Mouse (Mus musculus) forebrain, embryonic 16.5 days (tissue): ENCODE results near the gene Cfap77. TPM values are rescaled to one million over a fixed set of nuclear protein-coding genes. Genes with fewer than 3 reads are reported as not detected.
"Not testable (repeated sequence)": the region's sequence is repeated elsewhere in the genome, so short reads cannot be mapped to it uniquely, and the experiment has no call there.

ENCODE experiments used
- ATAC-seq: fragments of 200-750 bp; cut with Nextera tagmentation; 2 replicates; pipeline ENCODE4 v1.8.0; 2017; ENCODE audit warnings: mild to moderate bottlenecking, moderate library complexity
- H3K27ac ChIP-seq: fragments of 300-500 bp; sonication (generic); 2 replicates; pipeline ENCODE4 v1.5.1; 2014; ENCODE audit warnings: low read length, control low read depth
- H3K27me3 ChIP-seq: fragments of 300-500 bp; sonication (generic); replicated peaks from 2 replicates; pipeline ENCODE4 v1.6.1; 2014; ENCODE audit warnings: low read length; ENCODE audit not compliant: control insufficient read depth, insufficient read depth
- H3K36me3 ChIP-seq: fragments of 300-500 bp; sonication (generic); 2 replicates; pipeline ENCODE4 v1.6.1; 2014; ENCODE audit not compliant: control insufficient read depth, insufficient read depth
- H3K4me1 ChIP-seq: fragments of 300-500 bp; sonication (generic); replicated peaks from 2 replicates; pipeline ENCODE4 v1.6.1; 2014; ENCODE audit warnings: low read length; ENCODE audit not compliant: control insufficient read depth, insufficient read depth
- H3K4me2 ChIP-seq: fragments of 300-500 bp; sonication (generic); 2 replicates; pipeline ENCODE4 v1.6.1; 2014; ENCODE audit warnings: mild to moderate bottlenecking, low read length, control low read depth
- H3K4me3 ChIP-seq: fragments of 300-500 bp; sonication (generic); replicated peaks from 2 replicates; pipeline ENCODE4 v1.5.1; 2014; ENCODE audit warnings: mild to moderate bottlenecking, low read length, control low read depth
- H3K9ac ChIP-seq: fragments of 300-500 bp; sonication (generic); replicated peaks from 2 replicates; pipeline ENCODE4 v1.6.1; 2014; ENCODE audit warnings: low read depth, low read length, control low read depth
- H3K9me3 ChIP-seq: fragments of 300-500 bp; sonication (generic); 2 replicates; pipeline ENCODE4 v1.6.1; 2016; ENCODE audit warnings: low read length; ENCODE audit not compliant: control insufficient read depth
- WGBS: fragments of 180-500 bp; shearing (Covaris S2); extraction: QIAGEN DNeasy Blood & Tissue Kit; methylation state at CpG from one replicate; pipeline ENCODE4 v1.1.7; 2014; 5-methylcytosine and 5-hydroxymethylcytosine counted together
- polyA plus RNA-seq: library from polyadenylated mRNA; unstranded; fragments of >200 nt; fragmentation: Nextera tagmentation; extraction: Ambion mirVana; gene quantifications from 2 replicates; pipeline ENCODE4 v1.2.1, GENCODE M21; 2015

Cfap77 gene
- polyA plus RNA-seq = 0.20 TPM in 1 of 2 replicates, not detected in the other

GRCm38 (mm10) chr2:29054991-29055390, at the start of gene Cfap77:
Gene Cfap77, minus strand, starts transcription at chr2:29055066.
- Histone ChIP-seq H3K36me3 (no peaks in the 10 kb centered on the region), H3K4me1 (peaks cover 13% of the 10 kb centered on the region), H3K4me3 (peak within 1 kb of the TSS; percentile 57), H3K27ac (no peak within 1 kb of the TSS), H3K9ac (peak within 1 kb of the TSS; percentile 64), H3K27me3 (peaks cover 43% of the 10 kb centered on the region), H3K4me2 (peak within 1 kb of the TSS; percentile 79), H3K9me3 (no peaks in the 10 kb centered on the region)
- ATAC-seq = peak; percentile 66
- WGBS = under 1% methylated on average over 25 of the region's 25 CpGs

- 88% methylated on average over 9 of the region's 10 CpGs for WGBS
- H3K27ac ChIP-seq, H3K9me3 ChIP-seq, H3K27me3 ChIP-seq, ATAC-seq, H3K4me3 ChIP-seq, H3K4me2 ChIP-seq, H3K36me3 ChIP-seq, H3K9ac ChIP-seq, H3K4me1 ChIP-seq: not testable (repeated sequence)
Observed at GRCm38 (mm10) chr2:29102416-29103377, 47.8 kb upstream of the Cfap77 start.

- H3K9me3 ChIP-seq = no peaks in the 10 kb centered on the region
- H3K9ac ChIP-seq = no peak overlapping the region
- H3K4me2 ChIP-seq = no peak overlapping the region
- 74% methylated on average over 7 of the region's 7 CpGs for whole genome bisulfite sequencing
- ATAC-seq = no peak
- H3K4me3 ChIP-seq = no peak overlapping the region
- no peak overlapping the region for H3K27ac ChIP-seq
- no peaks in the 10 kb centered on the region for H3K36me3 ChIP-seq
- H3K4me1 ChIP-seq = no peaks in the 10 kb centered on the region
- no peaks in the 10 kb centered on the region for H3K27me3 ChIP-seq
Observed at GRCm38 (mm10) chr2:29100822-29101534, 46.1 kb upstream of the Cfap77 start.

- H3K27me3 ChIP-seq = no peaks in the 10 kb centered on the region
- no peaks in the 10 kb centered on the region for H3K9me3 ChIP-seq
- 89% methylated on average over 14 of the region's 14 CpGs for WGBS
- no peak for ATAC-seq
- H3K4me1 ChIP-seq = no peaks in the 10 kb centered on the region
- H3K27ac ChIP-seq = no peak overlapping the region
- H3K4me2 ChIP-seq = no peak overlapping the region
- H3K9ac ChIP-seq = no peak overlapping the region
- H3K36me3 ChIP-seq = no peaks in the 10 kb centered on the region
- no peak overlapping the region for H3K4me3 ChIP-seq
Observed at GRCm38 (mm10) chr2:29099646-29100045, 44.8 kb upstream of the Cfap77 start.

- H3K27ac ChIP-seq = no peak overlapping the region
- no peak overlapping the region for H3K4me3 ChIP-seq
- H3K9me3 ChIP-seq = no peaks in the 10 kb centered on the region
- no peak for ATAC-seq
- H3K4me2 ChIP-seq = no peak overlapping the region
- H3K9ac ChIP-seq = no peak overlapping the region
- no peaks in the 10 kb centered on the region for H3K36me3 ChIP-seq
- no peaks in the 10 kb centered on the region for H3K27me3 ChIP-seq
- WGBS = 77% methylated on average over 8 of the region's 8 CpGs
- no peaks in the 10 kb centered on the region for H3K4me1 ChIP-seq
Observed at GRCm38 (mm10) chr2:29098786-29099185, 43.9 kb upstream of the Cfap77 start.

- not testable (repeated sequence) for H3K4me3 ChIP-seq, H3K4me2 ChIP-seq, H3K27me3 ChIP-seq, H3K27ac ChIP-seq, H3K9ac ChIP-seq, H3K4me1 ChIP-seq, H3K9me3 ChIP-seq, H3K36me3 ChIP-seq, ATAC-seq
- WGBS = 98% methylated on average over 4 of the region's 5 CpGs
Observed at GRCm38 (mm10) chr2:29097955-29098354, 43.1 kb upstream of the Cfap77 start.

- no peak overlapping the region for H3K4me3 ChIP-seq
- no peaks in the 10 kb centered on the region for H3K4me1 ChIP-seq
- no peaks in the 10 kb centered on the region for H3K36me3 ChIP-seq
- no peak overlapping the region for H3K4me2 ChIP-seq
- H3K9ac ChIP-seq = no peak overlapping the region
- H3K27ac ChIP-seq = no peak overlapping the region
- H3K27me3 ChIP-seq = no peaks in the 10 kb centered on the region
- WGBS = 75% methylated on average over 3 of the region's 3 CpGs
- ATAC-seq = no peak
- H3K9me3 ChIP-seq = no peaks in the 10 kb centered on the region
Observed at GRCm38 (mm10) chr2:29097465-29097864, 42.6 kb upstream of the Cfap77 start.

- H3K4me2 ChIP-seq = no peak overlapping the region
- H3K36me3 ChIP-seq = no peaks in the 10 kb centered on the region
- H3K27me3 ChIP-seq = no peaks in the 10 kb centered on the region
- 35% methylated on average over 4 of the region's 4 CpGs for WGBS
- H3K9me3 ChIP-seq = no peaks in the 10 kb centered on the region
- ATAC-seq = no peak
- H3K4me3 ChIP-seq = no peak overlapping the region
- no peak overlapping the region for H3K9ac ChIP-seq
- H3K4me1 ChIP-seq = no peaks in the 10 kb centered on the region
- no peak overlapping the region for H3K27ac ChIP-seq
Observed at GRCm38 (mm10) chr2:29096751-29097150, 41.9 kb upstream of the Cfap77 start.

GRCm38 (mm10) chr2:29095674-29096073, 40.8 kb upstream of the Cfap77 start:
- WGBS = 89% methylated on average over 8 of the region's 8 CpGs

More at GRCm38 (mm10) chr2:29095674-29096073, 40.8 kb upstream of the Cfap77 start:
- H3K36me3 ChIP-seq = no peaks in the 10 kb centered on the region
- no peaks in the 10 kb centered on the region for H3K9me3 ChIP-seq
- no peak overlapping the region for H3K4me3 ChIP-seq
- H3K9ac ChIP-seq = no peak overlapping the region
- ATAC-seq = no peak
- no peaks in the 10 kb centered on the region for H3K4me1 ChIP-seq
- no peak overlapping the region for H3K27ac ChIP-seq
- H3K4me2 ChIP-seq = no peak overlapping the region
- no peaks in the 10 kb centered on the region for H3K27me3 ChIP-seq
